Mouse (Mus musculus): ENCODE measurements around the gene Ogfr. TPM values are rescaled to one million over a fixed set of nuclear protein-coding genes. Genes with fewer than 3 reads are reported as not detected.

The Ogfr gene
- 10 to 100 TPM; 67.5 to 71.5 TPM for polyA plus RNA-seq (2017; shearing (Covaris generic))

DNA sequence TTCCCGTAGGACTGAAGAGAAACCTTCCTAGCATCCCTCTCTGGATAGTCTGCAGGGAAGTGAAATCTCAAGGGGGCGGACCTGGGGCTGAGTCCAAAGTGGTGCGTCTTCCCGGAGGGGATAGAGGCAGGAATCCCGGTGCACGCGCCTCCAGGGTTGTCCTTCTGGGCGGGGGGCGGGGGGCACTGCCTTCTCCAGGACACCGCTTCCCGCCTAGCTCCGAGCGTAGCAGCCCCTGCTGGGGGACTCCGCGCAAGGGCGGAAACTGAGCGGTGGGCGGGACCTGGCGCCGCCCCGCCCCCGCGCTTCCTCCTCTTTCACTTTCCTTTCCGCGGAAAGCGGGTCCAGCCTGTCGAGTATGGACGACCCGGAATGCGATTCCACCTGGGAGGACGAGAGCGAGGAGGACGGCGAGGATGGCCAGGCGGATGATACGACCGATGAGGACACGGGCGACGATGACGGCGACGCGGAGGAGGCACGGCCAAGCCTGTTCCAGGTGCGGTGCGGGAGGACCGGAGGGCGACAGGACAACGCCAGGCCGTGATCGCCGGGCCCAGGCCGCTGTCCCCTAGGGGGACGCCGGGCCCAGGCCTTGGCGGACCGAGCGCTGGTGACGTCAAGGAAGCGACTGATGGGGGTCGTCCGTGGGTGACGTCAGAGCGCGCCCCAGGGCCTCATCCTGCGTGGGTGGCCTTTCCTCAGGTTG is at the start of gene Ogfr:
Ogfr (plus strand) TSS at position 123 of the 709 bp plus-strand sequence.

DNA sequence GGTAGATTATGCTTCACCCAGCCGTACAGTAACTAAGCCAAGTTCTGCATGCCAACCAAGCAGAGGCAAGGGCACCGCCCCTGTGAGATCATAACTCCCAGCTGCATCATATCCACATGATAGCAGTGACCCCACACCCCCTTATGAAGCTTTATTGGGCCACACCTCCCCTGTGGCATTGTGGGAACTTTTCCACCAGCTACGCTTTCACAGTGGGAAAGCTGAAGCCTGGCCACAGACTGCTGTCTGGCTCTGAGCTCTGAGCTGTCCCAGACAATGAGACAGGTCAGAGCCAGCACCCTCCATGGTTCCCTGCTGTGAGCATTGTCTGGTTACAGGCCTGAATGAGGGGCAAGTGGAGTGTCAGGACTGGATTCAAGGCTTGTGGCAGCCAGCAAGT is 8.0 kb upstream of the Ogfr start, which contains the start of gene Mrgbp:
Mrgbp (plus strand) TSS at position 303 of the 400 bp plus-strand sequence.

DNA sequence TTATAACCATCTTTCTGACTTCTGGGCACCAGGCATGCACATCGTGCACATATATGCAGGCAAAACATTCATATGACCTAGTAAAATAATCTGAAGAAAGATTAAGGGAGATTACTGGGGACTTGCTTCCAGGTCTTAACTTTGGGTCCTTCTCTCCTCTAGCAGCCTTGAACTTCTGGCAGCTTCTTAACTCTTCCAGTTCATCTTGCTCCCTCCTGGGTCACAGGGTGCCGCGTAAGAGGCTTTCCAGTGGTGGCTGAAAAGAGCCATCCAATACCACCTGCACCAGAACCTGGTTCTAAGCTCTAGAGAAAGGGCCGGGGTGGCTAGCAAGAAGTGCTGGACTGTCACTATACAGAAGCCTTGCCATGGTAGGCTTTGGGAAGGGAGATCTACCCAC is 8.4 kb downstream of the Ogfr start, which contains the start of gene Col9a3:
Col9a3 (plus strand) TSS at position 301 of the 400 bp plus-strand sequence.

DNA sequence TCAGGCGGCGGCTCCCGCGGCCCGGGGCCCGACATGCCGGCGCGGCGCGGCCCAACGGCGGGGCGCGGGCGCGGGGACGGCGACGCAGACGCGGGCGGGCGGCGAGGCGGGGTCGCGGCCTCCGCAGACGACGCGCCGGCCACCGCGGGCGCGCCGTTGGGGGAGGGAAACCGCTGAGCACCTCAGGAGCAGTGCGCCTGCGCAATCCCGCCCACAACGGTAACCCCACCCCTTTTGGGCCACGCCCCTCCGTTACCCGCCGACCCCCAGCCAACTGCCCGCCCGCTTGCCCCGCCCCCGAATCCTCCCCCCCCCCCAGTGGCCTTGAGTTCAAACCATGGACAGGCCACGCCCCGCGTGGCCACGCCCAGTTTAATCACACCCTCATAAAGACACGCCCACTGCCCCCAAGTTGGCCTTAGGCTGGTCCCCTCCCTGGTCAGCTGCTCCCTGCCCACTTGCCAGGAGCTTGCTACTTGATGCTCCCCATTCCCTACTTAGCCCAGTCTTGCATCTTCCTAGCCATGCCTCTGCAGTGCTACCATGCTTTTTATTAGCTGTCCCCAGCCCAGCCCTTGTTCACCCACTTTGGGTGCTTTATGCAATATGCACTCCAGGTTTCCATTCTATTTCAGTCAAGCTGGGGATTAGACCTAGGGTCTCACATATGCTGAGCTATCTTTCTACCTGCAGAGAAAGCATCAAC is 53.7 kb downstream of the Ogfr start, which contains the start of gene Tcfl5:
Tcfl5 (minus strand) TSS at position 154 of the 706 bp plus-strand sequence.

Other genes with a start within 250 kb of the Ogfr start
- gene Slco4a1, start 133.0 kb upstream of the Ogfr start, polyA plus RNA-seq (2017; shearing (Covaris generic)) = 1 to 10 TPM; 1.6 to 3.7 TPM
- under 1 TPM; 0.10 to 0.54 TPM for gene Ntsr1, start 89.3 kb upstream of the Ogfr start, polyA plus RNA-seq (2017; shearing (Covaris generic))
- gene Mrgbp, start 7.9 kb upstream of the Ogfr start, polyA plus RNA-seq (2017; shearing (Covaris generic)) = 10 to 100 TPM; 47.8 to 60.1 TPM
- 1 to 10 TPM; 1.3 to 2.4 TPM for gene Col9a3, start 8.5 kb downstream of the Ogfr start, polyA plus RNA-seq (2017; shearing (Covaris generic))
- 1 to 10 TPM in 1 of 2 experiments, under 1 TPM in 1; 0.33 to 1.7 TPM for gene Tcfl5, start 53.5 kb downstream of the Ogfr start, polyA plus RNA-seq (2017; shearing (Covaris generic))
- 10 to 100 TPM; 42.4 to 53.5 TPM for gene Dido1, start 120.8 kb downstream of the Ogfr start, polyA plus RNA-seq (2017; shearing (Covaris generic))
- gene Gid8, start 120.9 kb downstream of the Ogfr start, polyA plus RNA-seq (2017; shearing (Covaris generic)) = 10 to 100 TPM; 35.0 to 42.6 TPM
- 10 to 100 TPM; 58.6 to 61.1 TPM for gene Slc17a9, start 136.0 kb downstream of the Ogfr start, polyA plus RNA-seq (2017; shearing (Covaris generic))
- under 1 TPM; 0.30 to 0.75 TPM for gene Bhlhe23, start 187.7 kb downstream of the Ogfr start, polyA plus RNA-seq (2017; shearing (Covaris generic))

Measured in inflammation-experienced regulatory T-cells (primary cell).